Mouse (Mus musculus) cortical plate, adult 2 months (tissue): ENCODE results near the gene Erc2. TPM values are rescaled to one million over a fixed set of nuclear protein-coding genes. Genes with fewer than 3 reads are reported as not detected.

Source experiments
- H3K27ac ChIP-seq: fragments of 200-500 bp; 2 replicates; pipeline ENCODE4 v1.5.1; 2012; ENCODE audit warnings: low read length, control low read depth, inconsistent platforms; ENCODE audit not compliant: insufficient read depth
- H3K4me1 ChIP-seq: fragments of 200-500 bp; 2 replicates; pipeline ENCODE4 v1.6.1; 2011; ENCODE audit warnings: low read length; ENCODE audit not compliant: control insufficient read depth, insufficient read depth
- H3K4me3 ChIP-seq: fragments of 200-500 bp; 2 replicates; pipeline ENCODE4 v1.5.1; 2011; ENCODE audit warnings: mild to moderate bottlenecking, low read length, control low read depth; ENCODE audit not compliant: insufficient read depth
- CTCF ChIP-seq: fragments of 200-500 bp; IDR thresholded peaks from 2 replicates; pipeline ENCODE4 v1.5.1; 2011; ENCODE audit warnings: mild to moderate bottlenecking, control low read depth, low read length; ENCODE audit not compliant: insufficient read depth; ENCODE audit errors: extremely low read depth
- POLR2A ChIP-seq: fragments of 200-500 bp; IDR thresholded peaks from 2 replicates; pipeline ENCODE4 v1.6.1; 2011; ENCODE audit warnings: mild to moderate bottlenecking, low read length, control low read depth; ENCODE audit not compliant: insufficient read depth; ENCODE audit errors: extremely low read depth
- polyA plus RNA-seq: library from polyadenylated mRNA; depleted of rRNA; stranded (reverse); fragments of >200 nt; gene quantifications from 2 replicates; pipeline ENCODE4 v1.2.3, GENCODE M21; 2012

Gene Erc2
- polyA plus RNA-seq, 1 experiment: 77.8 TPM

- Histone ChIP-seq H3K4me3 (no peak overlapping the region), H3K27ac (no peak overlapping the region), H3K4me1 (no peaks in the 10 kb centered on the region; the same call in 1 of the 2 replicates)
- TF ChIP-seq POLR2A: no peak
- TF ChIP-seq CTCF: peak; percentile 28; the same call in 1 of the 2 replicates
Measured at GRCm38 (mm10) chr14:27758230-27758629, 136.0 kb downstream of the Erc2 start.

- no peaks in the 10 kb centered on the region; the same call in 1 of the 2 replicates for H3K4me1 ChIP-seq
- TF ChIP-seq CTCF: no peak
- no peak for TF ChIP-seq POLR2A
- H3K4me3 ChIP-seq: no peak overlapping the region
- no peak overlapping the region for H3K27ac ChIP-seq
Measured at GRCm38 (mm10) chr14:27759069-27759628, 136.9 kb downstream of the Erc2 start.

GRCm38 (mm10) chr14:27759982-27760381 lies 137.8 kb downstream of the Erc2 start:
- Histone ChIP-seq H3K27ac (no peak overlapping the region), H3K4me3 (no peak overlapping the region), H3K4me1 (no peaks in the 10 kb centered on the region)
- no peak for TF ChIP-seq POLR2A
- no peak for TF ChIP-seq CTCF

- Histone ChIP-seq H3K27ac (no peak overlapping the region), H3K4me1 (peaks cover 8% of the 10 kb centered on the region), H3K4me3 (no peak overlapping the region)
- no peak for TF ChIP-seq CTCF
- TF ChIP-seq POLR2A: no peak
Measured at GRCm38 (mm10) chr14:27775367-27775766, 153.1 kb downstream of the Erc2 start.

GRCm38 (mm10) chr14:27778503-27778902 lies 156.3 kb downstream of the Erc2 start:
- peak overlapping the region; percentile 54; the same call in 1 of the 2 replicates for H3K27ac ChIP-seq
- no peak overlapping the region for H3K4me3 ChIP-seq
- TF ChIP-seq CTCF: no peak
- no peak for TF ChIP-seq POLR2A
- H3K4me1 ChIP-seq: peaks cover 9% of the 10 kb centered on the region

- Histone ChIP-seq H3K4me1 (peaks cover 9% of the 10 kb centered on the region), H3K27ac (no peak overlapping the region), H3K4me3 (no peak overlapping the region)
- no peak for TF ChIP-seq POLR2A
- TF ChIP-seq CTCF: no peak
Measured at GRCm38 (mm10) chr14:27778982-27779701, 156.9 kb downstream of the Erc2 start.

- TF ChIP-seq POLR2A (no peak), CTCF (no peak)
- no peak overlapping the region for H3K4me3 ChIP-seq
- no peak overlapping the region for H3K27ac ChIP-seq
- peaks cover 9% of the 10 kb centered on the region; the same call in 1 of the 2 replicates for H3K4me1 ChIP-seq
Measured at GRCm38 (mm10) chr14:27781221-27781620, 159.0 kb downstream of the Erc2 start.

GRCm38 (mm10) chr14:27784826-27785225 lies 162.6 kb downstream of the Erc2 start:
- Histone ChIP-seq H3K4me1 (peaks cover 4% of the 10 kb centered on the region; the same call in 1 of the 2 replicates), H3K4me3 (no peak overlapping the region), H3K27ac (no peak overlapping the region)
- no peak for TF ChIP-seq CTCF
- TF ChIP-seq POLR2A: no peak

GRCm38 (mm10) chr14:27785562-27785961 lies 163.3 kb downstream of the Erc2 start:
- TF ChIP-seq CTCF: no peak
- TF ChIP-seq POLR2A: no peak
- no peak overlapping the region for H3K4me3 ChIP-seq
- peaks cover 4% of the 10 kb centered on the region; the same call in 1 of the 2 replicates for H3K4me1 ChIP-seq
- H3K27ac ChIP-seq: no peak overlapping the region
